Mouse (Mus musculus) forebrain, embryonic 14.5 days (tissue): Measurements from ENCODE around the gene Zfp872. TPM values are rescaled to one million over a fixed set of nuclear protein-coding genes. Genes with fewer than 3 reads are reported as not detected.
"Not testable (repeated sequence)": the region's sequence is repeated elsewhere in the genome, so short reads cannot be mapped to it uniquely, and the experiment has no call there.

ENCODE experiments used
- ATAC-seq: fragments of 200-750 bp; cut with Nextera tagmentation; 2 replicates; pipeline ENCODE4 v1.8.0; 2017; ENCODE audit warnings: mild to moderate bottlenecking, moderate library complexity
- DNase-seq: peaks from one replicate; pipeline ENCODE4 v3.0.0-alpha.2; 2015; ENCODE audit warnings: low spot score
- H3K27ac ChIP-seq: fragments of 300-500 bp; sonication (generic); 2 replicates; pipeline ENCODE4 v1.5.1; 2014; ENCODE audit warnings: low read depth, mild to moderate bottlenecking, control low read depth, low read length, moderate library complexity
- H3K27me3 ChIP-seq: fragments of 300-500 bp; sonication (generic); replicated peaks from 2 replicates; pipeline ENCODE4 v1.6.1; 2014; ENCODE audit warnings: low read length, control low read depth, mixed read lengths; ENCODE audit not compliant: control insufficient read depth, insufficient read depth
- H3K36me3 ChIP-seq: fragments of 300-500 bp; sonication (generic); 2 replicates; pipeline ENCODE4 v1.6.1; 2014; ENCODE audit warnings: low read length, control low read depth; ENCODE audit not compliant: control insufficient read depth, insufficient read depth
- H3K4me1 ChIP-seq: fragments of 300-500 bp; sonication (generic); 2 replicates; pipeline ENCODE4 v1.6.1; 2014; ENCODE audit warnings: antibody characterized with exemption, low read length, control low read depth; ENCODE audit not compliant: control insufficient read depth, insufficient read depth
- H3K4me2 ChIP-seq: fragments of 300-500 bp; sonication (generic); 2 replicates; pipeline ENCODE4 v1.6.1; 2014; ENCODE audit warnings: mild to moderate bottlenecking, control low read depth, low read length
- H3K4me3 ChIP-seq: fragments of 300-500 bp; sonication (generic); 2 replicates; pipeline ENCODE4 v1.5.1; 2014; ENCODE audit warnings: low read depth, low read length, control low read depth
- H3K9ac ChIP-seq: fragments of 300-500 bp; sonication (generic); 2 replicates; pipeline ENCODE4 v1.6.1; 2014; ENCODE audit warnings: mild to moderate bottlenecking, low read length, control low read depth, moderate library complexity
- H3K9me3 ChIP-seq: fragments of 300-500 bp; sonication (generic); replicated peaks from 2 replicates; pipeline ENCODE4 v1.6.1; 2016; ENCODE audit warnings: low read length, control low read depth, mixed read lengths; ENCODE audit not compliant: control insufficient read depth
- WGBS: fragments of 180-500 bp; shearing (Covaris S2); extraction: QIAGEN DNeasy Blood & Tissue Kit; methylation state at CpG from one replicate; pipeline ENCODE4 v1.1.7; 2014; 5-methylcytosine and 5-hydroxymethylcytosine counted together
- polyA plus RNA-seq: library from polyadenylated mRNA; unstranded; fragments of >200 nt; fragmentation: Nextera tagmentation; extraction: Ambion mirVana; gene quantifications from 2 replicates; pipeline ENCODE4 v1.2.1, GENCODE M21; 2014

Zfp872 gene
- polyA plus RNA-seq, 1 experiment from 2014 or later, result 0.13 TPM

- no peaks in the 10 kb centered on the region for H3K9me3 ChIP-seq
- no peaks in the 10 kb centered on the region for H3K4me1 ChIP-seq
- H3K4me2 ChIP-seq, result no peak overlapping the region
- H3K9ac ChIP-seq, result no peak overlapping the region
- WGBS, result 49% methylated on average over 8 of the region's 8 CpGs
- H3K36me3 ChIP-seq, result no peaks in the 10 kb centered on the region
- DNase-seq, result no peak
- H3K27me3 ChIP-seq, result no peaks in the 10 kb centered on the region
- no peak overlapping the region for H3K4me3 ChIP-seq
- H3K27ac ChIP-seq, result no peak overlapping the region
- ATAC-seq, result no peak
Observed at GRCm38 (mm10) chr9:22217858-22218493, 30.1 kb downstream of the Zfp872 start.

GRCm38 (mm10) chr9:22224066-22224465 lies 36.2 kb downstream of the Zfp872 start:
- H3K9ac ChIP-seq, result no peak overlapping the region
- H3K4me1 ChIP-seq, result no peaks in the 10 kb centered on the region
- H3K9me3 ChIP-seq, result no peaks in the 10 kb centered on the region
- H3K4me3 ChIP-seq, result no peak overlapping the region
- H3K27me3 ChIP-seq, result no peaks in the 10 kb centered on the region
- no peak overlapping the region for H3K27ac ChIP-seq
- ATAC-seq (no peak), DNase-seq (no peak)
- no peaks in the 10 kb centered on the region for H3K36me3 ChIP-seq
- no peak overlapping the region for H3K4me2 ChIP-seq
- 94% methylated on average over 4 of the region's 4 CpGs for WGBS

GRCm38 (mm10) chr9:22224536-22225503 lies 36.9 kb downstream of the Zfp872 start:
- peak overlapping the region; percentile 70 for H3K4me2 ChIP-seq
- peak overlapping the region; percentile 73 for H3K9ac ChIP-seq
- no peaks in the 10 kb centered on the region for H3K36me3 ChIP-seq
- WGBS, result 28% methylated on average over 17 of the region's 17 CpGs
- H3K27me3 ChIP-seq, result no peaks in the 10 kb centered on the region
- 0 out of 2 replicates have a peak overlapping the region, but pooled peaks have one; percentile 23 for H3K27ac ChIP-seq
- peak overlapping the region; percentile 69 for H3K4me3 ChIP-seq
- H3K9me3 ChIP-seq, result no peaks in the 10 kb centered on the region
- H3K4me1 ChIP-seq, result no peaks in the 10 kb centered on the region
- DNase-seq, result peak; percentile 74
- ATAC-seq, result peak; percentile 50

- H3K4me2 ChIP-seq, result peak within 1 kb of the TSS; percentile 70
- DNase-seq, result peak; percentile 98
- peak; percentile 99 for ATAC-seq
- no peaks in the 10 kb centered on the region for H3K4me1 ChIP-seq
- no peaks in the 10 kb centered on the region for H3K27me3 ChIP-seq
- no peaks in the 10 kb centered on the region for H3K36me3 ChIP-seq
- H3K27ac ChIP-seq, result peak within 1 kb of the TSS; percentile 79
- H3K9ac ChIP-seq, result peak within 1 kb of the TSS; percentile 73
- H3K4me3 ChIP-seq, result peak within 1 kb of the TSS; percentile 69
- no peaks in the 10 kb centered on the region for H3K9me3 ChIP-seq
- 2% methylated on average over 35 of the region's 35 CpGs for WGBS
Observed at GRCm38 (mm10) chr9:22225581-22226388, 37.9 kb downstream of the Zfp872 start, which contains the start of gene Zfp809. Gene Zfp809, plus strand, starts transcription at chr9:22225714.

- not testable (repeated sequence) for H3K27me3 ChIP-seq, ATAC-seq, H3K4me1 ChIP-seq, H3K36me3 ChIP-seq, H3K9me3 ChIP-seq, DNase-seq, H3K9ac ChIP-seq, H3K27ac ChIP-seq
- peak overlapping the region; percentile 69; the same call in 1 of the 2 replicates for H3K4me3 ChIP-seq
- H3K4me2 ChIP-seq, result peak overlapping the region; percentile 70
- whole genome bisulfite sequencing, result 72% methylated on average over 7 of the region's 7 CpGs
Observed at GRCm38 (mm10) chr9:22226389-22226673, 38.4 kb downstream of the Zfp872 start.

GRCm38 (mm10) chr9:22226846-22227245 lies 39.0 kb downstream of the Zfp872 start:
- Histone ChIP-seq H3K4me2 (no peak overlapping the region), H3K27me3 (no peaks in the 10 kb centered on the region), H3K36me3 (no peaks in the 10 kb centered on the region), H3K27ac (no peak overlapping the region), H3K9ac (no peak overlapping the region), H3K4me1 (no peaks in the 10 kb centered on the region), H3K4me3 (no peak overlapping the region), H3K9me3 (no peaks in the 10 kb centered on the region)
- WGBS, result 91% methylated on average over 15 of the region's 15 CpGs
- no peak for DNase-seq
- ATAC-seq, result no peak

GRCm38 (mm10) chr9:22229386-22230026 lies 41.6 kb downstream of the Zfp872 start:
- 87% methylated on average over 7 of the region's 7 CpGs for WGBS
- H3K4me1 ChIP-seq, result no peaks in the 10 kb centered on the region
- H3K27ac ChIP-seq, result no peak overlapping the region
- H3K27me3 ChIP-seq, result no peaks in the 10 kb centered on the region
- H3K4me2 ChIP-seq, result no peak overlapping the region
- H3K9me3 ChIP-seq, result no peaks in the 10 kb centered on the region
- no peaks in the 10 kb centered on the region for H3K36me3 ChIP-seq
- H3K4me3 ChIP-seq, result no peak overlapping the region
- H3K9ac ChIP-seq, result no peak overlapping the region
- no peak for DNase-seq
- ATAC-seq, result no peak

GRCm38 (mm10) chr9:22230061-22230460 lies 42.2 kb downstream of the Zfp872 start:
- ATAC-seq, result no peak
- H3K9me3 ChIP-seq, result no peaks in the 10 kb centered on the region
- no peak for DNase-seq
- 94% methylated on average over 3 of the region's 3 CpGs for WGBS
- H3K27ac ChIP-seq, result no peak overlapping the region
- no peaks in the 10 kb centered on the region for H3K4me1 ChIP-seq
- H3K4me2 ChIP-seq, result no peak overlapping the region
- H3K36me3 ChIP-seq, result no peaks in the 10 kb centered on the region
- H3K9ac ChIP-seq, result no peak overlapping the region
- H3K27me3 ChIP-seq, result no peaks in the 10 kb centered on the region
- H3K4me3 ChIP-seq, result no peak overlapping the region
